Mouse (Mus musculus): ENCODE data around the gene Vmn1r55. TPM values are rescaled to one million over a fixed set of nuclear protein-coding genes. Genes with fewer than 3 reads are reported as not detected.

Vmn1r55 gene
- total and polyA plus RNA-seq, 3 experiments: not detected

GRCm38 (mm10) chr7:5081939-5082338, 67.5 kb downstream of the Vmn1r55 start:
- no peak overlapping the region for H3K27ac ChIP-seq (ENCODE audit: control insufficient read depth, low read depth, low read length)
- TF ChIP-seq JUND (IDR thresholded peaks at IDR 0.05; ENCODE audit: low read depth, low read length) (no peak), USF1 (IDR thresholded peaks at IDR 0.05; ENCODE audit: low read depth, low read length) (no peak), ZC3H11A (IDR thresholded peaks at IDR 0.05; ENCODE audit: low read depth, low read length) (no peak), ETS1 (IDR thresholded peaks at IDR 0.05; ENCODE audit: low read depth, low read length) (no peak), MAFK (IDR thresholded peaks at IDR 0.05; ENCODE audit: borderline replicate concordance, low read depth, low read length) (no peak)
- H3K36me3 ChIP-seq (ENCODE audit: control insufficient read depth in 1 of 2, insufficient read depth in 2 of 2, low read length in 2 of 2): peaks cover 19 to 44% of the 10 kb centered on the region in 2 experiments
- no peaks in the 10 kb centered on the region for H3K9me3 ChIP-seq (replicated peaks; ENCODE audit: insufficient read depth, low read length)
- H3K4me3 ChIP-seq (ENCODE audit: control insufficient read depth in 1 of 2, insufficient read depth in 1 of 2, low read depth in 2 of 2, low read length in 2 of 2): peak overlapping the region; percentile 69 to 95
- H3K79me2 ChIP-seq (ENCODE audit: control insufficient read depth, insufficient read depth, low read length, poor library complexity): peaks cover 46% of the 10 kb centered on the region
- peak overlapping the region; percentile 91 for H3K9ac ChIP-seq (ENCODE audit: control insufficient read depth, low read depth, low read length, poor library complexity, severe bottlenecking)
- H3K27me3 ChIP-seq (ENCODE audit: control insufficient read depth in 1 of 2, insufficient read depth in 2 of 2, low read length in 2 of 2): no peaks in the 10 kb centered on the region
- peaks cover 8 to 34% of the 10 kb centered on the region in 2 experiments for H3K4me1 ChIP-seq (ENCODE audit: control insufficient read depth in 1 of 2, insufficient read depth in 2 of 2, low read length in 2 of 2)
- no peak for DNase-seq (ENCODE audit: low read depth, low spot score)

GRCm38 (mm10) chr7:5081241-5081640, 68.2 kb downstream of the Vmn1r55 start:
- peaks cover 24 to 51% of the 10 kb centered on the region in 2 experiments for H3K36me3 ChIP-seq (ENCODE audit: control insufficient read depth in 1 of 2, insufficient read depth in 2 of 2, low read length in 2 of 2)

GRCm38 (mm10) chr7:5080815-5081214, 68.7 kb downstream of the Vmn1r55 start:
- peak overlapping the region; percentile 69 to 95 for H3K4me3 ChIP-seq (ENCODE audit: control insufficient read depth in 1 of 2, insufficient read depth in 1 of 2, low read depth in 2 of 2, low read length in 2 of 2)
- peaks cover 15 to 43% of the 10 kb centered on the region in 2 experiments for H3K4me1 ChIP-seq (ENCODE audit: control insufficient read depth in 1 of 2, insufficient read depth in 2 of 2, low read length in 2 of 2)
- peak overlapping the region; percentile 91 for H3K9ac ChIP-seq (ENCODE audit: control insufficient read depth, low read depth, low read length, poor library complexity, severe bottlenecking)
- peaks cover 25 to 54% of the 10 kb centered on the region in 2 experiments for H3K36me3 ChIP-seq (ENCODE audit: control insufficient read depth in 1 of 2, insufficient read depth in 2 of 2, low read length in 2 of 2)
- peak; percentile 50 for DNase-seq (ENCODE audit: low read depth, low spot score)
- H3K27ac ChIP-seq (ENCODE audit: control insufficient read depth, low read depth, low read length): peak overlapping the region; percentile 82
- no peaks in the 10 kb centered on the region for H3K9me3 ChIP-seq (replicated peaks; ENCODE audit: insufficient read depth, low read length)
- H3K79me2 ChIP-seq (ENCODE audit: control insufficient read depth, insufficient read depth, low read length, poor library complexity): peaks cover 39% of the 10 kb centered on the region
- no peaks in the 10 kb centered on the region for H3K27me3 ChIP-seq (ENCODE audit: control insufficient read depth in 1 of 2, insufficient read depth in 2 of 2, low read length in 2 of 2)
- TF ChIP-seq MXI1 (IDR thresholded peaks at IDR 0.05; ENCODE audit: low read depth, low read length): no peak
- no peak for TF ChIP-seq BHLHE40 (IDR thresholded peaks at IDR 0.05; ENCODE audit: borderline replicate concordance, low read depth, low read length)
- no peak for TF ChIP-seq GATA1 (IDR thresholded peaks at IDR 0.05; ENCODE audit: low read depth, low read length)
- no peak for TF ChIP-seq POLR2AphosphoS5 (IDR thresholded peaks at IDR 0.05; ENCODE audit: borderline replicate concordance, low read depth, low read length)
- no peak for TF ChIP-seq NELFE (IDR thresholded peaks at IDR 0.05; ENCODE audit: low read depth, low read length)
- TF ChIP-seq USF1 (IDR thresholded peaks at IDR 0.05; ENCODE audit: low read depth, low read length): no peak
- no peak for TF ChIP-seq ZNF384 (IDR thresholded peaks at IDR 0.05; ENCODE audit: low read depth, low read length)
- no peak for TF ChIP-seq NRF1 (IDR thresholded peaks at IDR 0.05; ENCODE audit: insufficient read depth, low read depth, low read length, poor library complexity, severe bottlenecking)
- no peak for TF ChIP-seq TCF12 (IDR thresholded peaks at IDR 0.05; ENCODE audit: low read depth, low read length)
- no peak for TF ChIP-seq TBP (IDR thresholded peaks at IDR 0.05; ENCODE audit: low read depth, low read length)
- TF ChIP-seq USF2 (IDR thresholded peaks at IDR 0.05; ENCODE audit: borderline replicate concordance in 1 of 2, insufficient read depth in 1 of 2, low read depth in 1 of 2, low read length in 2 of 2): no peak
- TF ChIP-seq CHD2 (IDR thresholded peaks at IDR 0.05; ENCODE audit: low read length): no peak
- TF ChIP-seq MAFK (IDR thresholded peaks at IDR 0.05; ENCODE audit: borderline replicate concordance, low read depth, low read length): no peak
- TF ChIP-seq POLR2A (IDR thresholded peaks at IDR 0.05; ENCODE audit: control insufficient read depth in 1 of 2, insufficient read depth in 1 of 2, low read depth in 1 of 2, low read length in 2 of 2, poor library complexity in 1 of 2): no peak

More at GRCm38 (mm10) chr7:5081241-5081640, 68.2 kb downstream of the Vmn1r55 start:
- H3K27me3 ChIP-seq (ENCODE audit: control insufficient read depth in 1 of 2, insufficient read depth in 2 of 2, low read length in 2 of 2): no peaks in the 10 kb centered on the region
- peak; percentile 75 for DNase-seq (ENCODE audit: low read depth, low spot score)
- H3K79me2 ChIP-seq (ENCODE audit: control insufficient read depth, insufficient read depth, low read length, poor library complexity): peaks cover 43% of the 10 kb centered on the region
- no peaks in the 10 kb centered on the region for H3K9me3 ChIP-seq (replicated peaks; ENCODE audit: insufficient read depth, low read length)
- peaks cover 13 to 41% of the 10 kb centered on the region in 2 experiments for H3K4me1 ChIP-seq (ENCODE audit: control insufficient read depth in 1 of 2, insufficient read depth in 2 of 2, low read length in 2 of 2)
- peak overlapping the region; percentile 91 for H3K9ac ChIP-seq (ENCODE audit: control insufficient read depth, low read depth, low read length, poor library complexity, severe bottlenecking)
- H3K4me3 ChIP-seq (ENCODE audit: control insufficient read depth in 1 of 2, insufficient read depth in 1 of 2, low read depth in 2 of 2, low read length in 2 of 2): peak overlapping the region; percentile 69 to 95
- peak overlapping the region; percentile 3; the same call in 1 of the 2 replicates for H3K27ac ChIP-seq (ENCODE audit: control insufficient read depth, low read depth, low read length)
- TF ChIP-seq POLR2A (IDR thresholded peaks at IDR 0.05; ENCODE audit: control insufficient read depth in 1 of 2, insufficient read depth in 1 of 2, low read depth in 1 of 2, low read length in 2 of 2, poor library complexity in 1 of 2) (no peak), ZNF384 (IDR thresholded peaks at IDR 0.05; ENCODE audit: low read depth, low read length) (no peak), TAL1 (IDR thresholded peaks at IDR 0.05; ENCODE audit: low read length) (peak; percentile 69), SIN3A (IDR thresholded peaks at IDR 0.05; ENCODE audit: low read length) (peak; percentile 61; the same call in 1 of the 2 replicates), GATA1 (IDR thresholded peaks at IDR 0.05; ENCODE audit: low read depth, low read length) (peak; percentile 44; the same call in 1 of the 2 replicates), HCFC1 (IDR thresholded peaks at IDR 0.05; ENCODE audit: low read depth, low read length) (0 out of 2 replicates have a peak, but pooled peaks have one; percentile 23), POLR2AphosphoS2 (IDR thresholded peaks at IDR 0.05; ENCODE audit: low read length) (no peak), TCF12 (IDR thresholded peaks at IDR 0.05; ENCODE audit: low read depth, low read length) (peak; percentile 52; the same call in 1 of the 2 replicates), NELFE (IDR thresholded peaks at IDR 0.05; ENCODE audit: low read depth, low read length) (no peak), CHD2 (IDR thresholded peaks at IDR 0.05; ENCODE audit: low read length) (no peak), MAZ (IDR thresholded peaks at IDR 0.05; ENCODE audit: low read depth, low read length) (no peak), ZMIZ1 (IDR thresholded peaks at IDR 0.05; ENCODE audit: low read depth, low read length) (no peak), EP300 (IDR thresholded peaks at IDR 0.05; ENCODE audit: low read depth in 1 of 2, low read length in 2 of 2) (peak; percentile 43 to 73; a peak in 3 of 4 replicates), CTCF (IDR thresholded peaks at IDR 0.05 in 2 of 3, conservative IDR thresholded peaks at IDR 0.05 in 1 of 3; ENCODE audit: control insufficient read depth in 1 of 3, insufficient read depth in 1 of 3, low read depth in 2 of 3, low read length in 3 of 3, poor library complexity in 1 of 3, severe bottlenecking in 1 of 3) (peak in 1 of 3 experiments; percentile 18; a peak in 2 of 6 replicates), RCOR1 (IDR thresholded peaks at IDR 0.05; ENCODE audit: low read depth, low read length) (no peak), MYC (IDR thresholded peaks at IDR 0.05; ENCODE audit: low read depth, low read length) (no peak), MAFK (IDR thresholded peaks at IDR 0.05; ENCODE audit: borderline replicate concordance, low read depth, low read length) (no peak), MXI1 (IDR thresholded peaks at IDR 0.05; ENCODE audit: low read depth, low read length) (0 out of 2 replicates have a peak, but pooled peaks have one; percentile 32)
